Mouse (Mus musculus) NIH3T3 (cell line): Measurements from ENCODE around the gene Cdipt.

Source experiments
- DNase-seq: peaks from one replicate; pipeline ENCODE4 v3.0.0-alpha.2; 2012; ENCODE audit warnings: low read depth

Cdipt gene

DNA sequence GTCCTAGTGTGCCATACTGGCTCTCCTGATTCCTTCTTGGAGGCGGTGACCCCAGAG, at the start of gene Cdipt:
TSS of gene Cdipt (plus strand) at position 22 of the 57 bp plus-strand sequence.
- DNase-seq: no peak

DNA sequence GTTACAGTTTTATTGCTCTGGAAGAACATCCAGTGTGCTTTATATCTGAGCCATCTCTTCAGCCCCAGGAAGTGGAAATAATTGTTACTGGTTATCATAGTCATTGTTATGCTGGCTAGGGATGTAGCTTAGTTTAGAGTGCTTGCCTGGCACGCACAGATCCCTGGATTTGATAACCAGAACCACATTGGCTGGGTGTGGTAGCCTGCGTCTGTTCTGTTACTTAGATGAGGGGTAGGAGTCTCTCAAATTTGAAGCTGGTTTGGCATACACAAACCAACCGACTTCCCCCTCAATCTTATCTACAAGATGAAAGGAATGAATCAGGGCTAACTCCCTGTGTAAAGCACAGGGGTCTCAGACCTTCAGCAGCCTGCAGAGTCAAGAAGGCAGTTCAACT, 49.4 kb upstream of the Cdipt start:
- DNase-seq: no peak

GRCm38 (mm10) chr7:126928384-126929037, 47.2 kb upstream of the Cdipt start, which contains the start of gene Kctd13:
TSS of gene Kctd13 (plus strand) at chr7:126928879.
- peak; percentile 95 for DNase-seq

DNA sequence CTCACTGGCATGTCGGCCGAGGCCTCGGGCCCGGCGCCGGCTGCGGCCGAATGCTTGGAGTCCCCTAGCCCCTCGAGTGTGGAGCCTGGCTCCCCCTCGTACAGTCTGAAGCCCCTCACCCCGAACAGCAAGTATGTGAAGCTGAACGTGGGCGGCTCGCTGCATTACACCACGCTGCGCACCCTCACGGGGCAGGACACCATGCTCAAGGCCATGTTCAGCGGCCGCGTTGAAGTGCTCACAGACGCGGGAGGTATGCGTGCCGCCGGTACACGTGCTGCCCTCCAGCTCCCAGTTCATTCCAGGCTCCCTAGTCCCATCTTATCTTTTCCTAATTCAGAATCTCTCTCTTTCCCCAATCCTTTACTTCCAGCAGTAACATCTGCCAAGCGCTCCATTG, 46.7 kb upstream of the Cdipt start:
- DNase-seq: no peak

GRCm38 (mm10) chr7:126932652-126933051, 43.1 kb upstream of the Cdipt start:
- no peak for DNase-seq

GRCm38 (mm10) chr7:126941171-126941570, 34.5 kb upstream of the Cdipt start:
- no peak for DNase-seq

DNA sequence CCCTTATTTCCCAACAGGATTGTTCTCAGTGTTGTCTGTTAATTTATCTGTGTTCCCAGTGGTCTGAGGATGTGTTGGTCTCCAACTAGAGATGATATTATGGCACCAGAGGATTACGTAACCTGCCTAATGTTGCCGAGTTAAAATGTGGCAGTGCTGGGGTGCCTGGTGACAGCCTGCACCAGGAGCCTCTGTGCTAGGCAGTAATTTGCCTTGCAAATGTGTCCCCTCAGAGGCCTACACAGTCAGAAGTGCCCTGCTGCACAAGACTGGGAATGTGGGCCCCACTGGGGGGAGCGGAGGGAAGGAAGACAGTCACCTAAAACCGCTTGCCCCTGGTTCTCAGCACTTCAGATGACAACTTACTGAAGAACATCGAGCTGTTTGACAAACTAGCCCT, 33.9 kb upstream of the Cdipt start:
- no peak for DNase-seq

DNA sequence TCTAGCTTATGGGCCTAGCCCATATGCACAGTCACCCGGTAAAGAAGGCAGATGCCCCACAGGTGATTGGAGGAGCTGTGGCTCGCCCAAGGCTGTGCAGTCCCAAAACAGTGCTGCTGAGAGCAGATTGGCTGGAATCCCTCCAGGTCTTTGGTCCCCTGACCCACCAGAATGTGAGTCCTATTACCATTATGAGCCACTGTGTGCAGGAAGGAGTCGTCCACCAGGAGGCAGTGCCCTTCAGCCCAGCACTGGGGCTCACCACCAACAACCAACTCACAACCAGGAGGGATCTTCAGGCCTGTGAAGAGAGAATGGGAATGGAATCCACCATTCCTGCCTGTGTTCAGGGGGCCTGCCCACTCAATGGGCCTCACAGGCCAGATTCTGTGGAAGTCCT, 29.2 kb upstream of the Cdipt start:
- peak; percentile 73 for DNase-seq

DNA sequence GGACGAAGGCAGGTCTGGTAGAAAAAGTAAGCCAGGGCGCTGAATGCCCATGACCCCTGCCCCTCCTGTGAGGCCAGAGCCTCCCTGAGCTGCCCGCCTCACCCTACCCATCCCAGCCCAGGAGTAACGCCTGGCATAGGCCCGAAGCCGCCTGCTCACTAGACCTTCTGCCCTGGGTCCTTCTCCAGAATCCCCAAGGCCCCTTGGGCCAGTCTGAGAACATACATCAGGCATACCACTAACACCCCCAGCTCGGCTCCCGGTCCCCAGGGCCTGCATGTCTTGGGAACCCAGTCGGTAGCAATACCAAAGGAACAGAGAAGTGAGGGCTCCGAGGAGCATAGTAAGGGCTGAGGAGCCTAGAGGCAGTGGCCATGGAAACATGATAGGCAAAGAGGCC, 27.1 kb upstream of the Cdipt start:
- DNase-seq: no peak

DNA sequence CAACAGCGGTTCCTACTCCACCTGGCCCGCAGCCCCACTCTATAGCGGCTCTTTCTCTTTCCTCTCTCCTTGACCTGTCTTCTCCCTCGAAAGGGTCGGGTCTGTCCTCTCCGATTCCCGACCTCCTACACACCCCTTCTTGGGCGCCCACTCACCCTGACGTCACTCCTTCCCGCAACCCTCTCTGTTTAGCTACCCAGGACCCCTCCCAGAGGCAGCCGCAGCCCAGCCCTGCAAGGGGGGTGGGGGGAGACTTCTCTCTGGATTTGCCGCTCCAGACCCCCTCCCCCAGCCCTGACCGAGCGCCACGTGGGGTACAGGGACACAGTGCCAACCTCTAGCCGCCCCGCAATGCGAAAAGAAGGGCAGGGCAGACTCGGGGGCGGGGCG, 26.3 kb upstream of the Cdipt start, which contains the start of gene Asphd1:
TSS of gene Asphd1 (minus strand) at position 180 of the 390 bp plus-strand sequence.
- DNase-seq: no peak

GRCm38 (mm10) chr7:126949793-126950646, 25.7 kb upstream of the Cdipt start, which contains the start of gene Sez6l2:
TSS of gene Sez6l2 (plus strand) at chr7:126950563.
- peak; percentile 88 for DNase-seq

- no peak for DNase-seq
Measured at GRCm38 (mm10) chr7:126950647-126951615, 24.8 kb upstream of the Cdipt start.

DNA sequence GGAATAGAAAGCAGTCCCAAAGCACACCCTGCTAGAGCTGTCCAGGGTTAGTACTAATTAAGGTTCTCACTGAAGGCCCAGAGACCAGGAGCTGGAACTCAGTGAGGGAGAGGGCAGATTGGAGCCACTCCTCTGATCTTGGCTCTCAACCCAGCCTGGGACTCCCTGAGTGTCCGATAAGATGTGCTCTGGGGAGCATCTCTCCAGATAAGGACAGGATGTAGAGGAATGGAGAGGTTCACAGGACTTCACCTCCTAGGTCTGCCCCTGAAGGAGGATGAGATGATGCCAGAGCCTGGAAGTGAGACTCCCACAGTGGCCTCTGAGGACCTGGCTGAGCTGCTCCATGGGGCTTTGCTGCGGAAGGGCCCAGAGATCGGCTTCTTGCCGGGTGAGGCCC, 24.0 kb upstream of the Cdipt start:
- no peak for DNase-seq

GRCm38 (mm10) chr7:126952646-126953045, 23.1 kb upstream of the Cdipt start:
- no peak for DNase-seq

GRCm38 (mm10) chr7:126955125-126955524, 20.6 kb upstream of the Cdipt start:
- DNase-seq: no peak

DNA sequence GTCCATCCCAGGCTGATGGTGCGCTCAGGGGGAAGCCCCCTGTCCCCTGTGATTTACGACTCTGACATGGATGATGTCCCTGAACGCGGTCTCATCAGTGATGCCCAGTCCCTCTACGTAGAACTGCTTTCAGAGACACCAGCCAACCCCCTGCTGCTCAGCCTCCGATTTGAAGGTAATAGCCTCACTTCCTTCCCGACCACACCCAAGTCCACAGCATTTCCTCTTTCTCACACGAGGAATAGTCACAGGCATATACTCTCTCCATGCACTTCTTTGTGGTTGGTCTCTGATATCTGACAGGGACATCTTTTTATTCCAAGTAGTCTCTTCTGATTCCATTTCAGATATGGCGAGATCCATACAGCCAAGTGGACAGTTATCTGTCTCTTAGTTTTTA, 15.9 kb upstream of the Cdipt start:
- DNase-seq: no peak

DNA sequence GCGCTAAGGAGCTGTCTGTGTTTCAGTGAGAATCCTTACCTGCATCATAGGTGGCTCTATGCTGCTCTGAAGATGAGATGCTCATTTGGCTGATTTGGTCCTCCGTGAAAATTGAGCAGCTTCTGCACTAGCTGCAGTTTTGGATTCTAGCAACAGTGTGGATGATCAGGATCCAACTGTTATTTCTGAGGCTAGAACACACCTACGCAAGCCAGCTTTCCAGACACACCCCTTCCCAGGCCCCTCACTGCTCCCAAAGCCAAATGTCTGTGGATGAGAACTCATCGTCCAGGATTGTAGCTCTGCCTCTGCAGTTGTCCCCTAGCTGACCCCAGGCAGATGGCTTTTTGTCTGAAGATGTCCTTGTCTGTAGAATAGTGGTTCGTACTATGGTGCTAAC, 14.6 kb upstream of the Cdipt start:
- no peak for DNase-seq

GRCm38 (mm10) chr7:126961965-126962364, 13.7 kb upstream of the Cdipt start:
- DNase-seq: no peak

DNA sequence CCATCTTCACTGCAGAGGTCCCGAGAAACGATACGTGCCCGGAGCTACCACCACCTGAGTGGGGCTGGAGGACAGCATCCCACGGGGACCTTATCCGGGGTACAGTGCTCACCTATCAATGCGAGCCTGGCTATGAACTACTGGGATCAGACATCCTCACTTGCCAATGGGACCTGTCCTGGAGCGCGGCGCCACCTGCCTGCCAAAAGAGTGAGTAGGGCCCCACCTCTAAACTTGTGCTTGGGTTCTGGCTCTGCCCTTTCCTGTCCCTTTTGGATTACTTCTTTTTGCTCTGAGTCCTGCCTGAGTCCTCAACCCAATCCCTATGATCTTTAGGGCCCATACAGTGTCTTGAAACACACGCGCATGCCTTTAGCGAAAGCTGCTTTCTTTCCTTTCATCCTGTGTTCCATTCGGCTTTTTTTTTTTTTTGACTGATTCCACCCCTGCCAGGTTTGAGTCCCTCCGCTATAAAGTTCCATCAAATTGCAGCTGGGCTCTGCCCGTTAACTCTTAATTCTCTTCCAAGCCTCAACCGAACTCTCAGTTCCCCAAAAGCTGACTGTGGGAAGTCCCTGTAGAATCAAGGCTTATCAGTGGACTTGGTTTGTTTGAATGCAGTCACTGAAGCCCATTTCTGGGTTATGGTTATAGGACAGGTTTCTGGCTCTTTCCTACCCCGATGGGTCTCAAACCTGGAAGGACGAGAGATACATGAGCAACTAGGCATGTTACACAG, 12.0 kb upstream of the Cdipt start:
- peak; percentile 62 for DNase-seq

GRCm38 (mm10) chr7:126965568-126965967, 10.1 kb upstream of the Cdipt start:
- DNase-seq: peak; percentile 18

DNA sequence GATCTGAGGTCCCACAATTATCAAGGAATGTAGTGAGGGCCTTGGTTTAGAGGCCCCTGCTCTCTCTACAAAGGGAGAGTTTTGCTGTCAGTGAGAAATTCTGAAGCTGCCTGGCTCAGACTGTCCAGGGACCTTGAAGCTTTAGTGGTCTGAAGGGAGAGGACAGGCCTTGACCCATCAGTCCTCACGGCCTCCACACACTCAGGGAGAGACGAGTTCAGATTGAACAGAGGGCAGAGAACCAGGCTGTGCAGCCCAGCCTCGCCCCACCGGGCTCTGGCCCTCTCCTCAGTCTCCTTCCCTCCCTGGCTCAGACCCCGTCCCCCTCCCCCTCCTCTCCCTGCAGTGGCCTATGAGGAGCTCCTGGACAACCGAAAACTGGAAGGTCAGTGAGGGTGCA, 8.4 kb upstream of the Cdipt start:
- DNase-seq: no peak

DNA sequence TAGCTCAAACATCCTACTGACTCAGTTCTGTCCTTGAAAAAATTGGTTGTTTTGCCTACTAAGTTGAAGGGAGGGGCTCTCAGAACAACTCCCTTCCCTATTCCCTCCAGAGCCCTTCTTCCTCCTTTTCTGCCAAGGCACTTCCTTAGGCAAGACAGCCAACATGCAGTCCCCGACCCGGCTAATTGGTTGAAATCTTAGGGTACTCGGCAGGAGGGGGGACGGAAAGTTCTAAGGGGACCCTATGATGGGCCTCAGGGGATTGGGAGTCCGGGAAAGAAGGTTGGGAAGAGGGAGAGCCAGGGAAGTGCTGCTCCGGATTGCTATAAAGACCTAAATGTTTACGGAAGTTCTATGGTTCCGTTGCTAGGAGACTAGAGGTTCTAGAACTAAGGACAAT, 221 bp upstream of the Cdipt start:
- DNase-seq: peak; percentile 45
